Comparison of ENCODE assay signal across 14 mouse cellular contexts in genomic region chr5:114964967-114965898, GRCm38 (mm10). TPM values are rescaled to one million over a fixed set of nuclear protein-coding genes. Genes with fewer than 3 reads are reported as not detected.
A peak's percentile ranks its signal among the peaks of the same experiment; 100 is the strongest.
DNase-seq lines count a peak whose midpoint lies in the region; ATAC-seq lines count a peak whose summit lies in the region.
"Had no signal": no experiment of that assay in that cellular context is flagged by ENCODE, and none has a peak within 500 bp of the region (broad histone marks: within the 10 kb centered on the region; RNA-seq: fewer than 3 reads in every experiment).

No protein-coding gene starts in this region.

- ATAC-seq in heart, embryonic 12.5 days (ENCODE audit: insufficient number of reproducible peaks, low FRiP score), result no peak
- ATAC-seq in intestine, embryonic 15.5 days, result peak; percentile 83
- no peak for ATAC-seq in hindbrain, embryonic 11.5 days (ENCODE audit: low FRiP score)
- ATAC-seq: midbrain, embryonic 15.5 days had no signal

- no peak overlapping the region for H3K4me3 ChIP-seq in heart, embryonic 12.5 days
- peak overlapping the region; percentile 15 for H3K4me3 ChIP-seq in intestine, embryonic 15.5 days (replicated peaks)
- H3K4me3 ChIP-seq in hindbrain, embryonic 11.5 days (ENCODE audit: low read depth, low read length), result no peak overlapping the region
- H3K4me3 ChIP-seq: forebrain, embryonic 12.5 days; midbrain, embryonic 15.5 days had no signal

- H3K36me3 ChIP-seq in heart, embryonic 12.5 days, result no peaks in the 10 kb centered on the region
- no peaks in the 10 kb centered on the region for H3K36me3 ChIP-seq in intestine, embryonic 15.5 days
- no peaks in the 10 kb centered on the region for H3K36me3 ChIP-seq in hindbrain, embryonic 11.5 days (ENCODE audit: control insufficient read depth, insufficient read depth, low read length)
- H3K36me3 ChIP-seq: forebrain, embryonic 12.5 days; midbrain, embryonic 15.5 days had no signal

- no peak overlapping the region for H3K27ac ChIP-seq in heart, embryonic 12.5 days (ENCODE audit: poor library complexity, severe bottlenecking)
- peak overlapping the region; percentile 90 for H3K27ac ChIP-seq in intestine, embryonic 15.5 days
- H3K27ac ChIP-seq in hindbrain, embryonic 11.5 days (ENCODE audit: low read depth, low read length), result no peak overlapping the region
- H3K27ac ChIP-seq: forebrain, embryonic 12.5 days; midbrain, embryonic 15.5 days had no signal

- H3K27me3 ChIP-seq in heart, embryonic 12.5 days (replicated peaks), result peaks cover 46% of the 10 kb centered on the region
- H3K27me3 ChIP-seq in intestine, embryonic 15.5 days (replicated peaks), result no peaks in the 10 kb centered on the region
- H3K27me3 ChIP-seq in hindbrain, embryonic 11.5 days (ENCODE audit: control insufficient read depth, insufficient read depth, low read length), result peaks cover 12% of the 10 kb centered on the region
- H3K27me3 ChIP-seq: midbrain, embryonic 15.5 days had no signal

- DNase-seq in heart, adult 11 months, result peak; percentile 82
- DNase-seq in kidney, postnatal 14 days, result peak; percentile 74
- peak; percentile 47 for DNase-seq in naive thymus-derived CD4-positive, alpha-beta T cell, adult 2 months (ENCODE audit: low read depth)
- no peak for DNase-seq in left cerebral cortex, adult 11 months (ENCODE audit: low spot score)
- DNase-seq in hindbrain, embryonic 11.5 days (ENCODE audit: low spot score), result no peak
- no peak for DNase-seq in natural killer cell, adult 2 months (ENCODE audit: low spot score in 2 of 2)
- DNase-seq: adrenal gland, postnatal 10 days; gastrocnemius, postnatal 14 days; right cerebral cortex, postnatal 4 days; thymus, postnatal 4 days had no signal

- H3K4me2 ChIP-seq in heart, embryonic 12.5 days, result no peak overlapping the region; the same call in 1 of the 2 replicates
- H3K4me2 ChIP-seq in intestine, embryonic 15.5 days (replicated peaks), result peak overlapping the region; percentile 50
- H3K4me2 ChIP-seq in hindbrain, embryonic 11.5 days (replicated peaks; ENCODE audit: low read depth, low read length), result no peak overlapping the region
- H3K4me2 ChIP-seq: forebrain, embryonic 12.5 days; midbrain, embryonic 15.5 days had no signal

- no peak overlapping the region for H3K9ac ChIP-seq in heart, embryonic 12.5 days
- peak overlapping the region; percentile 8; the same call in 1 of the 2 replicates for H3K9ac ChIP-seq in intestine, embryonic 15.5 days
- no peak overlapping the region for H3K9ac ChIP-seq in hindbrain, embryonic 11.5 days (ENCODE audit: low read depth, low read length)
- H3K9ac ChIP-seq: forebrain, embryonic 12.5 days; midbrain, embryonic 15.5 days had no signal

- H3K9me3 ChIP-seq in heart, embryonic 12.5 days (replicated peaks), result no peaks in the 10 kb centered on the region
- no peaks in the 10 kb centered on the region for H3K9me3 ChIP-seq in intestine, embryonic 15.5 days
- H3K9me3 ChIP-seq in hindbrain, embryonic 11.5 days (ENCODE audit: control insufficient read depth, low read length), result no peaks in the 10 kb centered on the region
- H3K9me3 ChIP-seq: forebrain, embryonic 12.5 days; midbrain, embryonic 15.5 days had no signal

- WGBS in heart, embryonic 12.5 days, result 48% methylated on average over 17 of the region's 17 CpGs
- 36% methylated on average over 17 of the region's 17 CpGs for WGBS in intestine, embryonic 15.5 days
- 66% methylated on average over 17 of the region's 17 CpGs for WGBS in hindbrain, embryonic 11.5 days

- H3K4me1 ChIP-seq in heart, embryonic 12.5 days (replicated peaks), result peaks cover 27% of the 10 kb centered on the region
- peaks cover 10% of the 10 kb centered on the region; the same call in 1 of the 2 replicates for H3K4me1 ChIP-seq in intestine, embryonic 15.5 days (replicated peaks)
- no peaks in the 10 kb centered on the region; the same call in 1 of the 2 replicates for H3K4me1 ChIP-seq in hindbrain, embryonic 11.5 days (replicated peaks; ENCODE audit: control insufficient read depth, insufficient read depth, low read length)
- H3K4me1 ChIP-seq: midbrain, embryonic 15.5 days had no signal

RNA-seq across cellular contexts. Expression of gene Hnf1a, which starts 5.7 kb away (rescaled TPM):
- polyA plus RNA-seq in heart, embryonic 12.5 days (2016; fragmentation: Nextera tagmentation; extraction: Ambion mirVana), result 0.05 and 0.19 TPM in 2 replicates
- 18.0 and 18.6 TPM in 2 replicates for polyA plus RNA-seq in intestine, embryonic 15.5 days (2015; fragmentation: Nextera tagmentation; extraction: Ambion mirVana)
- polyA plus RNA-seq in hindbrain, embryonic 11.5 days (2014; fragmentation: Nextera tagmentation; extraction: Ambion mirVana), result 0.04 TPM in 1 of 2 replicates, not detected in the other
- polyA plus RNA-seq: forebrain, embryonic 12.5 days had no signal

RNA-seq across cellular contexts. Expression of gene 2210016L21Rik, which starts 23.3 kb away (rescaled TPM):
- polyA plus RNA-seq in heart, embryonic 12.5 days (2016; fragmentation: Nextera tagmentation; extraction: Ambion mirVana), result 37.2 and 40.9 TPM in 2 replicates
- polyA plus RNA-seq in intestine, embryonic 15.5 days (2015; fragmentation: Nextera tagmentation; extraction: Ambion mirVana), result 51.3 and 62.7 TPM in 2 replicates
- polyA plus RNA-seq in hindbrain, embryonic 11.5 days (2014; fragmentation: Nextera tagmentation; extraction: Ambion mirVana), result 48.1 and 57.4 TPM in 2 replicates

RNA-seq across cellular contexts. Expression of gene Oasl1, which starts 42.2 kb away (rescaled TPM):
- 0.46 and 0.65 TPM in 2 replicates for polyA plus RNA-seq in heart, embryonic 12.5 days (2016; fragmentation: Nextera tagmentation; extraction: Ambion mirVana)
- polyA plus RNA-seq in intestine, embryonic 15.5 days (2015; fragmentation: Nextera tagmentation; extraction: Ambion mirVana), result 1.9 and 2.3 TPM in 2 replicates
- polyA plus RNA-seq in hindbrain, embryonic 11.5 days (2014; fragmentation: Nextera tagmentation; extraction: Ambion mirVana), result 0.25 and 0.39 TPM in 2 replicates

RNA-seq across cellular contexts. Expression of gene Sppl3, which starts 45.7 kb away (rescaled TPM):
- 18.2 and 18.9 TPM in 2 replicates for polyA plus RNA-seq in heart, embryonic 12.5 days (2016; fragmentation: Nextera tagmentation; extraction: Ambion mirVana)
- polyA plus RNA-seq in intestine, embryonic 15.5 days (2015; fragmentation: Nextera tagmentation; extraction: Ambion mirVana), result 16.8 and 23.6 TPM in 2 replicates
- 21.0 and 22.4 TPM in 2 replicates for polyA plus RNA-seq in hindbrain, embryonic 11.5 days (2014; fragmentation: Nextera tagmentation; extraction: Ambion mirVana)

Comparison
In these comparisons a context has a peak if more than half of its experiments do, and no peak if none do; other contexts are left out.
1. DNase-seq: peak in heart, adult 11 months (single experiment), kidney, postnatal 14 days (single experiment) and naive thymus-derived CD4-positive, alpha-beta T cell, adult 2 months (single experiment); none in left cerebral cortex, adult 11 months (single experiment), hindbrain, embryonic 11.5 days (single experiment) and natural killer cell, adult 2 months (0 of 2).
2. RNA of gene Hnf1a, which starts 5.7 kb away (polyA plus RNA-seq): 18.0 to 18.6 TPM in intestine, embryonic 15.5 days; 0.05 to 0.19 TPM in heart, embryonic 12.5 days and 0.04 TPM in hindbrain, embryonic 11.5 days; every median in the first group is over 10 times any median in the second.